Mouse (Mus musculus): ENCODE data around the gene Pnrc1. TPM values are rescaled to one million over a fixed set of nuclear protein-coding genes. Genes with fewer than 3 reads are reported as not detected.

Gene Pnrc1
- 46.0 and 55.5 TPM in 2 replicates for polyA plus RNA-seq (2015; fragmentation: Nextera tagmentation; extraction: Ambion mirVana)

GRCm38 (mm10) chr4:33290002-33290401 is at the start of gene Pnrc1:
Gene Pnrc1 (minus strand): TSS chr4:33290163.

GRCm38 (mm10) chr4:33309764-33310757 is 20.1 kb upstream of the Pnrc1 start, which contains the start of gene Rngtt:
Gene Rngtt (plus strand): TSS chr4:33310311.

GRCm38 (mm10) chr4:33208881-33209841 is 80.8 kb downstream of the Pnrc1 start, which contains the start of gene Srsf12:
Gene Srsf12 (plus strand): TSS chr4:33208991.

Other genes starting within 250 kb of the Pnrc1 start
- gene Gabrr2, start 227.2 kb downstream of the Pnrc1 start, polyA plus RNA-seq (2015; fragmentation: Nextera tagmentation; extraction: Ambion mirVana) = 0.14 TPM in 1 of 2 replicates, not detected in the other
- 0.40 and 0.45 TPM in 2 replicates for gene Gabrr1, start 157.6 kb downstream of the Pnrc1 start, polyA plus RNA-seq (2015; fragmentation: Nextera tagmentation; extraction: Ambion mirVana)
- 2.2 and 3.5 TPM in 2 replicates for gene Pm20d2, start 100.4 kb downstream of the Pnrc1 start, polyA plus RNA-seq (2015; fragmentation: Nextera tagmentation; extraction: Ambion mirVana)
- gene Srsf12, start 81.2 kb downstream of the Pnrc1 start, polyA plus RNA-seq (2015; fragmentation: Nextera tagmentation; extraction: Ambion mirVana) = 72.0 and 76.1 TPM in 2 replicates
- 12.8 and 13.3 TPM in 2 replicates for gene Rngtt, start 20.1 kb upstream of the Pnrc1 start, polyA plus RNA-seq (2015; fragmentation: Nextera tagmentation; extraction: Ambion mirVana)

All from neural tube, postnatal 0 days (tissue).